Mouse (Mus musculus) mammary gland, adult 2 months (tissue): ENCODE measurements around the gene Afap1l2. TPM values are rescaled to one million over a fixed set of nuclear protein-coding genes. Genes with fewer than 3 reads are reported as not detected.

Experiments
- polyA plus RNA-seq: library from polyadenylated mRNA; depleted of rRNA; stranded (reverse); fragments of >200 nt; gene quantifications from 2 replicates; pipeline ENCODE4 v1.2.3, GENCODE M21; 2012; ENCODE audit warnings: low replicate concordance; rRNA removed

Gene Afap1l2
- polyA plus RNA-seq: 5.5 TPM in 2 replicates

GRCm38 (mm10) chr19:57007781-57008710, at the start of gene Afap1l2:
Gene Afap1l2 (minus strand): TSS chr19:57008228.

GRCm38 (mm10) chr19:56873816-56874600, 134.0 kb downstream of the Afap1l2 start, which contains the start of gene Vwa2:
Gene Vwa2 (plus strand): TSS chr19:56874249.

Other genes starting within 250 kb of the Afap1l2 start
- gene Ccdc186, start 186.0 kb downstream of the Afap1l2 start, polyA plus RNA-seq: 2.2 and 4.9 TPM in 2 replicates
- not detected in 2 replicates for gene Tdrd1, start 182.0 kb downstream of the Afap1l2 start, polyA plus RNA-seq
- gene Vwa2, start 134.0 kb downstream of the Afap1l2 start, polyA plus RNA-seq: 0.59 and 1.1 TPM in 2 replicates